Comparison of ENCODE assay signal across 8 mouse cellular contexts in genomic region chr11:3181250-3181649, GRCm38 (mm10). TPM values are rescaled to one million over a fixed set of nuclear protein-coding genes. Genes with fewer than 3 reads are reported as not detected.
A peak's percentile ranks its signal among the peaks of the same experiment; 100 is the strongest.
DNase-seq lines count a peak whose midpoint lies in the region; TF ChIP-seq lines count a peak whose summit lies in the region.
"Not testable (repeated sequence)": the region's sequence is repeated elsewhere in the genome, so short reads cannot be mapped to it uniquely, and the experiment has no call there.

No protein-coding gene starts in this region.

- DNase-seq in 3T3-L1 (ENCODE audit: low read depth, low spot score) = peak; percentile 63
- DNase-seq in adrenal gland, postnatal 10 days = peak; percentile 66
- DNase-seq in frontal cortex, adult 2 months (ENCODE audit: extremely low spot score in 1 of 2, low spot score in 1 of 2) = peak; percentile 41 to 85
- peak; percentile 66 to 73 for DNase-seq in heart, postnatal 14 days
- DNase-seq in layer of hippocampus, adult 9-10 months (ENCODE audit: low spot score) = peak; percentile 49
- peak; percentile 72 for DNase-seq in lung, adult 2 months
- peak; percentile 91 for DNase-seq in ovary, postnatal 10 days (ENCODE audit: low spot score)
- peak; percentile 72 for DNase-seq in thymus, adult 2 months

- H3K36me3 ChIP-seq in thymus, adult 2 months (ENCODE audit: control insufficient read depth, insufficient read depth, low read length) = not testable (repeated sequence)

- not testable (repeated sequence) for TF ChIP-seq POLR2A in lung, adult 2 months (IDR thresholded peaks at IDR 0.05; ENCODE audit: borderline replicate concordance, extremely low read depth, low read depth, low read length); thymus, adult 2 months (IDR thresholded peaks at IDR 0.05; ENCODE audit: control insufficient read depth, extremely low read depth, insufficient read depth, low read length, poor library complexity)

- intact Hi-C loops in heart, postnatal 14 days (cut with DNase I) = not testable (repeated sequence)

- not testable (repeated sequence) for TF ChIP-seq CTCF in lung, adult 2 months (IDR thresholded peaks at IDR 0.05; ENCODE audit: insufficient read depth, low read length); thymus, adult 2 months (IDR thresholded peaks at IDR 0.05; ENCODE audit: borderline replicate concordance, control insufficient read depth, extremely low read depth, insufficient read depth, low read length, poor library complexity)

- H3K4me1 ChIP-seq in lung, adult 2 months (ENCODE audit: control insufficient read depth, insufficient read depth, low read length); thymus, adult 2 months (replicated peaks; ENCODE audit: control insufficient read depth, insufficient read depth, low read length): not testable (repeated sequence)

- 40% methylated on average over 4 of the region's 4 CpGs for WGBS in lung, adult 2 months
- 57% methylated on average over 4 of the region's 4 CpGs for WGBS in thymus, adult 2 months

- not testable (repeated sequence) for H3K27me3 ChIP-seq in thymus, adult 2 months (ENCODE audit: control insufficient read depth, insufficient read depth, low read length)

- H3K27ac ChIP-seq in thymus, adult 2 months (ENCODE audit: control insufficient read depth, insufficient read depth, low read length) = not testable (repeated sequence)

- H3K4me3 ChIP-seq in lung, adult 2 months (replicated peaks; ENCODE audit: extremely low read depth, low read depth, low read length); thymus, adult 2 months (ENCODE audit: control insufficient read depth, insufficient read depth, low read length): not testable (repeated sequence)

RNA-seq across cellular contexts. Expression of gene Sfi1, which starts 12.0 kb away (rescaled TPM):
- total RNA-seq in adrenal gland, postnatal 10 days (2021) = 10 to 100 TPM; 30.0 to 62.1 TPM
- polyA plus RNA-seq in frontal cortex, adult 2 months (2012; rRNA removed) = 32.7 and 36.6 TPM in 2 replicates
- 10 to 100 TPM; 22.6 to 24.0 TPM for total RNA-seq in heart, postnatal 14 days (2021)
- polyA plus RNA-seq in lung, adult 2 months (2012; rRNA removed) = 25.1 and 25.2 TPM in 2 replicates
- polyA plus RNA-seq in thymus, adult 2 months (2012; rRNA removed) = 36.8 and 49.4 TPM in 2 replicates

RNA-seq across cellular contexts. Expression of gene Eif4enif1, which starts 20.9 kb away (rescaled TPM):
- 10 to 100 TPM; 56.2 to 57.8 TPM for total RNA-seq in adrenal gland, postnatal 10 days (2021)
- polyA plus RNA-seq in frontal cortex, adult 2 months (2012; rRNA removed) = 55.0 and 55.6 TPM in 2 replicates
- total RNA-seq in heart, postnatal 14 days (2021) = 10 to 100 TPM; 41.5 to 43.0 TPM
- 31.0 and 37.2 TPM in 2 replicates for polyA plus RNA-seq in lung, adult 2 months (2012; rRNA removed)
- 87.8 and 88.8 TPM in 2 replicates for polyA plus RNA-seq in thymus, adult 2 months (2012; rRNA removed)
